Mouse (Mus musculus) embryonic facial prominence, embryonic 10.5 days (tissue): ENCODE results near the gene Muc3. TPM values are rescaled to one million over a fixed set of nuclear protein-coding genes. Genes with fewer than 3 reads are reported as not detected.

ENCODE experiments used
- DNase-seq: peaks from one replicate; pipeline ENCODE4 v3.0.0-alpha.2; 2017; ENCODE audit warnings: low spot score
- H3K27ac ChIP-seq: fragments of 300-500 bp; sonication (generic); replicated peaks from 2 replicates; pipeline ENCODE4 v1.5.1; 2016; ENCODE audit warnings: mild to moderate bottlenecking
- H3K27me3 ChIP-seq: fragments of 300-500 bp; sonication (generic); replicated peaks from 2 replicates; pipeline ENCODE4 v1.6.1; 2016; ENCODE audit warnings: low read depth, mild to moderate bottlenecking; ENCODE audit not compliant: poor library complexity, severe bottlenecking
- H3K36me3 ChIP-seq: fragments of 300-500 bp; sonication (generic); replicated peaks from 2 replicates; pipeline ENCODE4 v1.6.1; 2016; ENCODE audit warnings: mild to moderate bottlenecking, moderate library complexity
- H3K4me1 ChIP-seq: fragments of 300-500 bp; sonication (generic); 2 replicates; pipeline ENCODE4 v1.6.1; 2016
- H3K4me3 ChIP-seq: fragments of 300-500 bp; sonication (generic); 2 replicates; pipeline ENCODE4 v1.5.1; 2016; ENCODE audit warnings: mild to moderate bottlenecking, moderate library complexity
- H3K9me3 ChIP-seq: fragments of 300-500 bp; sonication (generic); 2 replicates; pipeline ENCODE4 v1.6.1; 2016; ENCODE audit warnings: mild to moderate bottlenecking
- WGBS: fragments of 180-500 bp; shearing (Covaris S2); methylation state at CpG from one replicate; pipeline ENCODE4 v1.1.7; 2016; 5-methylcytosine and 5-hydroxymethylcytosine counted together
- polyA plus RNA-seq: library from polyadenylated mRNA; unstranded; fragments of >200 nt; fragmentation: Nextera tagmentation; extraction: Ambion mirVana; gene quantifications from 2 replicates; pipeline ENCODE4 v1.2.1, GENCODE M21; 2016

Muc3 gene
- polyA plus RNA-seq, 1 experiment from 2014 or later: not detected

- Histone ChIP-seq H3K27me3 (no peaks in the 10 kb centered on the region), H3K9me3 (peaks cover 15% of the 10 kb centered on the region; the same call in 1 of the 2 replicates), H3K36me3 (no peaks in the 10 kb centered on the region), H3K4me1 (no peaks in the 10 kb centered on the region), H3K4me3 (no peak overlapping the region), H3K27ac (no peak overlapping the region)
- no peak for DNase-seq
- 80% methylated on average over 4 of the region's 4 CpGs for WGBS
These were observed 12.7 kb upstream of the Muc3 start for GRCm38 (mm10) chr5:137161853-137162252.

- Histone ChIP-seq H3K36me3 (no peaks in the 10 kb centered on the region), H3K27ac (no peak overlapping the region), H3K4me3 (no peak overlapping the region), H3K27me3 (no peaks in the 10 kb centered on the region), H3K9me3 (peaks cover 24% of the 10 kb centered on the region; the same call in 1 of the 2 replicates), H3K4me1 (no peaks in the 10 kb centered on the region)
- DNase-seq: no peak
- 32% methylated on average over 11 of the region's 11 CpGs for WGBS
These were observed 10.3 kb upstream of the Muc3 start for GRCm38 (mm10) chr5:137159461-137159860.

DNA sequence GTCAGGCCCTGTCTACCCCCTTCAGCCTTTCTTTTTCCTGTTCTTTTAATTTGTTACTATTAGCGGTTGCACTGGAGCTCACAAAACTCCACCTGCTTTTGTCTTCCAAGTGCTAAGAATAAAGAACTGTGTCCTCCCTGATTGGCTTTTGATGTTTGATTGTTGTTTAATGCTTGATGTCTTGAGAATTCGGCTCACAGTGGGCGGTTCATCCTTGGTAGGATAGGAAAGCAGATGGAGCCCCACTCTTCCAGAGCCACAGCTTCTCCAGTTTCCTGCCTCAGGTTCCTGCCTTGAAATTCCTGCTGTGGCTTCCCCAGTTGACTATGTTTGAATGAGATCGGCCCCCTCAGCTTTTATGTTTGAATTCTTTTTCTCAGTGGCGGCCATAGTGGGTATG is 4.2 kb upstream of the Muc3 start:
- Histone ChIP-seq H3K9me3 (peaks cover 27% of the 10 kb centered on the region), H3K27me3 (no peaks in the 10 kb centered on the region)
- WGBS: 91% methylated on average over 5 of the region's 5 CpGs

DNA sequence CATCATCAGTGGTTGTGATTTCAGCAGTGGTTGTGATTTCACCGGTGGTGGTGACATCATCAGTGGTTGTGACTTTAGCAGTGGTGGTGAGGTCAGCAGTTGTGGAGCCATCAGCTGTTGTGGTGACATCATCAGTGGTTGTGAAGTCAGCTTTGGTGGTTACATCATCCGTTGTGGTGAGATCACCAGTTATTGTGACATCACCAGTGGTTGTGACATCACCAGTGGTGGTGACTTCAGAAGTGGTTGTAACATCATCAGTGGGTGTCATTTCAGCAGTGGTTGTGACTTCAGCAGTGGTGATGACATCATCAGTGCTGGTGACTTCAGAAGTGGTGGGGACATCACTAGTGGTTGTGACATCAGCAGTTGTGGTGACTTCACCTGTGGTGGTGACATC is 3.5 kb upstream of the Muc3 start:
- Histone ChIP-seq H3K27me3 (no peaks in the 10 kb centered on the region), H3K9me3 (peaks cover 22% of the 10 kb centered on the region), H3K36me3 (no peaks in the 10 kb centered on the region), H3K4me3 (no peak overlapping the region), H3K27ac (no peak overlapping the region), H3K4me1 (no peaks in the 10 kb centered on the region)
- 61% methylated on average over 2 of the region's 2 CpGs for WGBS
- peak; percentile 12 for DNase-seq

More for the DNA sequence above, 4.2 kb upstream of the Muc3 start:
- no peak for DNase-seq
- H3K36me3 ChIP-seq: no peaks in the 10 kb centered on the region
- H3K27ac ChIP-seq: no peak overlapping the region
- no peaks in the 10 kb centered on the region for H3K4me1 ChIP-seq
- H3K4me3 ChIP-seq: no peak overlapping the region

- DNase-seq: no peak
- peaks cover 5% of the 10 kb centered on the region for H3K9me3 ChIP-seq
- H3K4me1 ChIP-seq: no peaks in the 10 kb centered on the region
- H3K27me3 ChIP-seq: no peaks in the 10 kb centered on the region
- no peaks in the 10 kb centered on the region for H3K36me3 ChIP-seq
- H3K4me3 ChIP-seq: no peak overlapping the region
- no peak overlapping the region for H3K27ac ChIP-seq
- 36% methylated on average over 3 of the region's 3 CpGs for WGBS
These were observed 8.3 kb downstream of the Muc3 start for GRCm38 (mm10) chr5:137140836-137141235.

- Histone ChIP-seq H3K4me3 (no peak overlapping the region), H3K36me3 (no peaks in the 10 kb centered on the region), H3K9me3 (peaks cover 5% of the 10 kb centered on the region), H3K27ac (no peak overlapping the region), H3K27me3 (no peaks in the 10 kb centered on the region), H3K4me1 (no peaks in the 10 kb centered on the region)
- DNase-seq: no peak
- WGBS: 90% methylated on average over 10 of the region's 10 CpGs
These were observed 10.1 kb downstream of the Muc3 start for GRCm38 (mm10) chr5:137138977-137139376.

DNA sequence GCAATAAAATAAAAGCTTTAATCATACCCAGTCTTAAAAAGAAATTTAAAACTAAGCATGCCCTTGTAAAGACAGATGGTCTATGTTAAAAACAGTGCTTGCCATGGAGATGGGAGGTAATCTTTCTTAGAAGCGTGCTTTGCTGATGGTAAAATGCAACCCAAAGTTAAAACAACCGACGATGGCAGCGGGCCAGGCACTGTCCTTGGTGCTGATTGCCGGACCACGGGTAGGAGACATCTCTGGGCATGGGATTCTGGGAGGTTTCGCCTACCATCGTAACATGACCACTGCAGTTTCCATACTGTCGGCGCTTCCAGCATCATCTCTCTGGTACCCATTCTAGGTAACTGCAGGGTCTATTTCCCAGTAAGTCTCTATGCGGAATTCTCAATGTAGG is 14.2 kb downstream of the Muc3 start:
- 32% methylated on average over 11 of the region's 11 CpGs for WGBS
- Histone ChIP-seq H3K9me3 (peaks cover 5% of the 10 kb centered on the region), H3K27ac (no peak overlapping the region), H3K36me3 (no peaks in the 10 kb centered on the region), H3K27me3 (no peaks in the 10 kb centered on the region), H3K4me1 (no peaks in the 10 kb centered on the region), H3K4me3 (no peak overlapping the region)
- peak; percentile 65 for DNase-seq

- under 1% methylated on average over 3 of the region's 3 CpGs for whole genome bisulfite sequencing
- H3K27ac ChIP-seq: no peak overlapping the region
- peaks cover 12% of the 10 kb centered on the region for H3K4me1 ChIP-seq
- H3K36me3 ChIP-seq: no peaks in the 10 kb centered on the region
- no peak overlapping the region for H3K4me3 ChIP-seq
- peak; percentile 69 for DNase-seq
- H3K9me3 ChIP-seq: peaks cover under 1% of the 10 kb centered on the region; the same call in 1 of the 2 replicates
- H3K27me3 ChIP-seq: no peaks in the 10 kb centered on the region
These were observed 17.6 kb downstream of the Muc3 start for GRCm38 (mm10) chr5:137131490-137131889.

DNA sequence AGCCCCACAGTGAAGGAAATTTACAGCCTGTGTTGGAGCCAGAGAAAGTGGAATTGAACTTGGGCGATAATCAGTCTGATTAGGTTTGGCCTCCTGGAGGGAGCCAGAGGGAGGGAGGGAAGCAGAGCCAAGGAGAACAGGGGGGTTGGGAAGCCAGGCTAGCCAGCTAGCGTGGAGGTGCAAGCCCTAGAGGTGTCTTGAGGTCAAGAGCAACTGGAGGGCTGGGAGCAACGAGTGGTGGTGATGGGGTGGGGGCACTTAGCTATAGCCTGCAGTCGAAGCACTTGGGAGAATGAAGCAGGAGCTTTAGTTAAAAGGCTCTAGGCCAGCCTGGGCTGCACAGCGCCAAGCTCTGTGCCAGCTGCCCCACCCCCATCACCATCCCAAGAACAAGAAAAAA is 19.8 kb downstream of the Muc3 start:
- Histone ChIP-seq H3K36me3 (no peaks in the 10 kb centered on the region), H3K9me3 (no peaks in the 10 kb centered on the region), H3K27ac (no peak overlapping the region), H3K27me3 (no peaks in the 10 kb centered on the region), H3K4me3 (no peak overlapping the region), H3K4me1 (peaks cover 15% of the 10 kb centered on the region)
- no peak for DNase-seq
- 23% methylated on average over 5 of the region's 5 CpGs for WGBS

DNA sequence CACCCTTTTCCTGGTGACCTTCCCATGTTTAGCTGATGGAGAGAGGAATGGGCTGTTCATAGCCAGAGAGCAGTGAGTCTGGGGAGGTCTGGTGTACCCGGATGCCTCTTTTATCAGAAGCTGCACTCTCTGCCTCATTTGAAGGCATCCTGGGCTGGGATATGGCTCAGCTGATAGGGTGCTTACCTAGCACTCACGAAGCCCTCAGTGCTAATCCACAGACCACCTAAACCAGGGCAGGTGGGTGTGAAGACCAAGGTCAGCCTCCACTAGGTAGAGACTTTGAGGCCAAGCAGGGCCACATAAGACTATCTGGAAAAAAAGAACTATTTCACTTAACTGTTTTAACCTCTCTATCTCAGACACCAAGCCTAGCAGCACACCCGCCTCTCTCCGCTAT is 25.6 kb downstream of the Muc3 start:
- 76% methylated on average over 4 of the region's 4 CpGs for WGBS
- Histone ChIP-seq H3K4me3 (no peak overlapping the region), H3K4me1 (peaks cover 13% of the 10 kb centered on the region), H3K27ac (peak overlapping the region; percentile 35; the same call in 1 of the 2 replicates), H3K9me3 (no peaks in the 10 kb centered on the region), H3K27me3 (no peaks in the 10 kb centered on the region), H3K36me3 (no peaks in the 10 kb centered on the region)
- no peak for DNase-seq

GRCm38 (mm10) chr5:137122686-137123193 is 26.4 kb downstream of the Muc3 start:
- Histone ChIP-seq H3K27ac (peak overlapping the region; percentile 35; the same call in 1 of the 2 replicates), H3K4me1 (peaks cover 13% of the 10 kb centered on the region), H3K4me3 (peak overlapping the region; percentile 14; the same call in 1 of the 2 replicates), H3K9me3 (no peaks in the 10 kb centered on the region), H3K27me3 (no peaks in the 10 kb centered on the region), H3K36me3 (no peaks in the 10 kb centered on the region)
- peak; percentile 82 for DNase-seq
- WGBS: 10% methylated on average over 14 of the region's 14 CpGs

DNA sequence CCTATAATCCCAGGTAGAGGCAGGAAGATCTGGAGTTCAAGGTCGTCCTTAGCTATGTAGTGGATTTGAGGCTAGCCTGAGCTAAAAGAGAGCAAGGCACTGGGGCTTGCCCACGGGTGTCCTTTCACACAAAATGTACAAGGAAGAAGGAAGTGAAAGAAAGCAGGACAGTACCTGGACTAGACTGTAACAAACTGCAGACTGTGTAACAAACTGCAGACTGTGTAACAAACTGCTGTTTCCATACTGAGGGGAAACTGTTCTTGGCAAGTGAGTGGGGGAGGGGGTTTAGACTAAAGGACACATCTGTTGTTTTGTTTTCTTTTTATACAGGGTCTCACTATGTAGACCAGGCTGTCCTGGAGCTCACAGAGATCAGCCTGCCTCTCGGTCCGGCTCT is 27.8 kb downstream of the Muc3 start:
- WGBS: 79% methylated on average over 4 of the region's 4 CpGs
- Histone ChIP-seq H3K36me3 (no peaks in the 10 kb centered on the region), H3K4me3 (no peak overlapping the region), H3K27me3 (no peaks in the 10 kb centered on the region), H3K4me1 (peaks cover 17% of the 10 kb centered on the region), H3K9me3 (no peaks in the 10 kb centered on the region), H3K27ac (no peak overlapping the region)
- DNase-seq: no peak

GRCm38 (mm10) chr5:137118878-137119277 is 30.2 kb downstream of the Muc3 start:
- Histone ChIP-seq H3K27me3 (no peaks in the 10 kb centered on the region), H3K4me1 (peaks cover 36% of the 10 kb centered on the region), H3K9me3 (no peaks in the 10 kb centered on the region), H3K4me3 (no peak overlapping the region), H3K36me3 (peaks cover 9% of the 10 kb centered on the region), H3K27ac (no peak overlapping the region)
- no peak for DNase-seq
- 79% methylated on average over 4 of the region's 4 CpGs for WGBS
